Mouse (Mus musculus): ENCODE data around the gene Pip5k1b. TPM values are rescaled to one million over a fixed set of nuclear protein-coding genes. Genes with fewer than 3 reads are reported as not detected.

Pip5k1b gene
- polyA plus RNA-seq, 2 experiments, result 0.83 to 1.4 TPM

DNA sequence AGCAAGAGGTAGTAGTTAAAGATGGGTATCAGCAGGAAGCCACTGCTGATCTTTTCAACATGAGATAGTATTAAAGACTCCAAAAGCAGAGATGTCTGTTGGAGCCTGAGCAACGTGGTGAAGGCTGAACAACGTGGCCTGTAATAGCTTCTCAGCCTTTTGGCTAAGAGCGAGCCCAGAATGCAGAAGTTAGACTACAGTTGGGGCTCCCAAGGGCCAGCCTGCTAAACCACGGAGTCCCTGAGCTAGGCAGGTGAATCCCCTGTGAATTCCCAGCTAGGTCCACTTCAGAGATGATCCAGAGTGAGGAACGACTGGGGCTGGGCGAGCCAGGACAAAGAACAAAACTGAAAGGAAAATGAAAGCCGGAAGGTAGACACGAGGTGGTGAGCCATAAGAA, 104.9 kb downstream of the Pip5k1b start:
- no peaks in the 10 kb centered on the region for H3K36me3 ChIP-seq (ENCODE audit: control insufficient read depth, insufficient read depth, low read length)
- no peak overlapping the region for H3K4me3 ChIP-seq (replicated peaks; ENCODE audit: low read length)
- no peak overlapping the region for H3K4me2 ChIP-seq (replicated peaks; ENCODE audit: low read depth, low read length, severe bottlenecking)
- 92% methylated on average over 8 of the region's 8 CpGs for WGBS
- H3K9ac ChIP-seq (ENCODE audit: low read depth, low read length, severe bottlenecking), result no peak overlapping the region
- no peak for TF ChIP-seq POLR2A (IDR thresholded peaks at IDR 0.05; ENCODE audit: borderline replicate concordance, extremely low read depth, insufficient read depth, insufficient read length)
- H3K9me3 ChIP-seq (ENCODE audit: control insufficient read depth, low read length), result no peaks in the 10 kb centered on the region
- no peak overlapping the region for H3K27ac ChIP-seq (replicated peaks; ENCODE audit: low read depth, low read length)
- H3K27me3 ChIP-seq (ENCODE audit: control insufficient read depth, insufficient read depth, low read length), result no peaks in the 10 kb centered on the region
- DNase-seq (ENCODE audit: low spot score) (no peak), ATAC-seq (ENCODE audit: low FRiP score, low read depth) (no peak)
- H3K4me1 ChIP-seq (ENCODE audit: control insufficient read depth, insufficient read depth, low read length), result 0 out of 2 replicates have a peak, but pooled peaks cover 2% of the 10 kb centered on the region

GRCm38 (mm10) chr19:24444322-24444721, 111.3 kb downstream of the Pip5k1b start:
- ATAC-seq (ENCODE audit: low FRiP score, low read depth), result no peak
- no peaks in the 10 kb centered on the region for H3K27me3 ChIP-seq (ENCODE audit: control insufficient read depth, insufficient read depth, low read length)
- no peaks in the 10 kb centered on the region for H3K36me3 ChIP-seq (ENCODE audit: control insufficient read depth, insufficient read depth, low read length)
- no peak overlapping the region for H3K4me2 ChIP-seq (replicated peaks; ENCODE audit: low read depth, low read length, severe bottlenecking)
- no peak overlapping the region for H3K9ac ChIP-seq (ENCODE audit: low read depth, low read length, severe bottlenecking)
- no peak for DNase-seq (ENCODE audit: low spot score)
- no peaks in the 10 kb centered on the region for H3K9me3 ChIP-seq (ENCODE audit: control insufficient read depth, low read length)
- no peak overlapping the region for H3K27ac ChIP-seq (replicated peaks; ENCODE audit: low read depth, low read length)
- H3K4me1 ChIP-seq (ENCODE audit: control insufficient read depth, insufficient read depth, low read length), result no peaks in the 10 kb centered on the region
- 83% methylated on average over 3 of the region's 3 CpGs for WGBS
- H3K4me3 ChIP-seq (replicated peaks; ENCODE audit: low read length), result no peak overlapping the region
- TF ChIP-seq POLR2A (IDR thresholded peaks at IDR 0.05; ENCODE audit: borderline replicate concordance, extremely low read depth, insufficient read depth, insufficient read length), result no peak

DNA sequence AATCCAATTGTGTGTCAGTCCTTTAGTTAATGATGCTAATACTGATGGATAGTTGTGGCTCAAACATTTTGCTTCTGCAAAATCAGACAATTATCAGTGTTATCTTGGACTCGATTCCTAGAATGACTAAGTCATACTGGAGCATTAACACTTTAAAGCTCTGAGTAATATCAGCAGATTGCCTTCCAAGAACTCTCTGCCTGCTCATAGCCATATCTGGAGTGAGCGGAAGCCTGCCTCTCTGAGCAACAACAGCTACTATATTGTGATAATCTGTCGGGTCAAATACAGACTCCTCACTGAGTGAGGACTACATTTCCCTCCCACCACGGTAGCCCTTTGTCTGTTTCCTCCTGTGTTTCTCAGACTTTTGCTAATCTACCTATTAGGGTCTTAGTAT, 116.0 kb downstream of the Pip5k1b start:
- no peaks in the 10 kb centered on the region for H3K36me3 ChIP-seq (ENCODE audit: control insufficient read depth, insufficient read depth, low read length)
- H3K9me3 ChIP-seq (ENCODE audit: control insufficient read depth, low read length), result no peaks in the 10 kb centered on the region
- no peak overlapping the region for H3K4me2 ChIP-seq (replicated peaks; ENCODE audit: low read depth, low read length, severe bottlenecking)
- no peaks in the 10 kb centered on the region for H3K27me3 ChIP-seq (ENCODE audit: control insufficient read depth, insufficient read depth, low read length)
- no peaks in the 10 kb centered on the region for H3K4me1 ChIP-seq (ENCODE audit: control insufficient read depth, insufficient read depth, low read length)
- no peak for DNase-seq (ENCODE audit: low spot score)
- H3K4me3 ChIP-seq (replicated peaks; ENCODE audit: low read length), result no peak overlapping the region
- H3K27ac ChIP-seq (replicated peaks; ENCODE audit: low read depth, low read length), result no peak overlapping the region
- no peak overlapping the region for H3K9ac ChIP-seq (ENCODE audit: low read depth, low read length, severe bottlenecking)
- WGBS, result 88% methylated on average over 4 of the region's 4 CpGs
- no peak for TF ChIP-seq POLR2A (IDR thresholded peaks at IDR 0.05; ENCODE audit: borderline replicate concordance, extremely low read depth, insufficient read depth, insufficient read length)
- no peak for ATAC-seq (ENCODE audit: low FRiP score, low read depth)

- Histone ChIP-seq H3K27ac (replicated peaks; ENCODE audit: low read depth, low read length) (no peak overlapping the region), H3K4me1 (ENCODE audit: control insufficient read depth, insufficient read depth, low read length) (no peaks in the 10 kb centered on the region), H3K4me3 (replicated peaks; ENCODE audit: low read length) (no peak overlapping the region), H3K9me3 (ENCODE audit: control insufficient read depth, low read length) (no peaks in the 10 kb centered on the region), H3K9ac (ENCODE audit: low read depth, low read length, severe bottlenecking) (no peak overlapping the region), H3K4me2 (replicated peaks; ENCODE audit: low read depth, low read length, severe bottlenecking) (no peak overlapping the region), H3K27me3 (ENCODE audit: control insufficient read depth, insufficient read depth, low read length) (no peaks in the 10 kb centered on the region), H3K36me3 (ENCODE audit: control insufficient read depth, insufficient read depth, low read length) (no peaks in the 10 kb centered on the region)
- DNase-seq (ENCODE audit: low spot score), result no peak
- ATAC-seq (ENCODE audit: low FRiP score, low read depth), result no peak
- 81% methylated on average over 6 of the region's 6 CpGs for WGBS
- TF ChIP-seq POLR2A (IDR thresholded peaks at IDR 0.05; ENCODE audit: borderline replicate concordance, extremely low read depth, insufficient read depth, insufficient read length), result no peak
These were observed 121.4 kb downstream of the Pip5k1b start for GRCm38 (mm10) chr19:24434291-24434690.

- 75% methylated on average over 5 of the region's 5 CpGs for WGBS
- no peak for ATAC-seq (ENCODE audit: low FRiP score, low read depth)
- no peaks in the 10 kb centered on the region for H3K4me1 ChIP-seq (ENCODE audit: control insufficient read depth, insufficient read depth, low read length)
These were observed 123.2 kb downstream of the Pip5k1b start for GRCm38 (mm10) chr19:24432447-24432846.

DNA sequence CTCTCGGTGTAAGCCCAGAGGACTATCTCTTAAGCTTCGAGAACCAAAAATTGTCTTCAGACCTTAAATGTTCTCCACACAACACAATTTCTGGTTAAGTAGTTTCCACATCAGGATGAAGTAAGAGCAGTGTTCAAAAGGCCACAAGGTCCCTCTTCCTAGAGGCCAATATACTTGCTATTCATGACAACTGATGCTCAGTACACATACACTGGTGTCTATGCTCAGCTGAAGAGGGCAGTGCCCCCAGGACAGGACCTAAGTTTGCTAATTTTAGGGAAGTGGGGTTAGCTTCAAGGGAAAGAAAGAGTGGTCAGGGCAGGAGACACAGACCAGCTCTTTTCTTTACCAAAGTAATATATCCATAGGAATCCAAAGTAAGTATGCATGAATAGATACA, 124.3 kb downstream of the Pip5k1b start:
- no peaks in the 10 kb centered on the region for H3K4me1 ChIP-seq (ENCODE audit: control insufficient read depth, insufficient read depth, low read length)
- ATAC-seq (ENCODE audit: low FRiP score, low read depth) (no peak), DNase-seq (ENCODE audit: low spot score) (no peak)
- no peak overlapping the region for H3K9ac ChIP-seq (ENCODE audit: low read depth, low read length, severe bottlenecking)
- WGBS, result 86% methylated on average over 2 of the region's 2 CpGs
- H3K9me3 ChIP-seq (ENCODE audit: control insufficient read depth, low read length), result no peaks in the 10 kb centered on the region
- no peaks in the 10 kb centered on the region for H3K36me3 ChIP-seq (ENCODE audit: control insufficient read depth, insufficient read depth, low read length)
- H3K4me2 ChIP-seq (replicated peaks; ENCODE audit: low read depth, low read length, severe bottlenecking), result no peak overlapping the region
- TF ChIP-seq POLR2A (IDR thresholded peaks at IDR 0.05; ENCODE audit: borderline replicate concordance, extremely low read depth, insufficient read depth, insufficient read length), result no peak
- no peak overlapping the region for H3K27ac ChIP-seq (replicated peaks; ENCODE audit: low read depth, low read length)
- H3K4me3 ChIP-seq (replicated peaks; ENCODE audit: low read length), result no peak overlapping the region
- H3K27me3 ChIP-seq (ENCODE audit: control insufficient read depth, insufficient read depth, low read length), result no peaks in the 10 kb centered on the region

More at GRCm38 (mm10) chr19:24432447-24432846, 123.2 kb downstream of the Pip5k1b start:
- no peak for DNase-seq (ENCODE audit: low spot score)
- Histone ChIP-seq H3K4me2 (replicated peaks; ENCODE audit: low read depth, low read length, severe bottlenecking) (no peak overlapping the region), H3K27ac (replicated peaks; ENCODE audit: low read depth, low read length) (no peak overlapping the region), H3K4me3 (replicated peaks; ENCODE audit: low read length) (no peak overlapping the region), H3K27me3 (ENCODE audit: control insufficient read depth, insufficient read depth, low read length) (no peaks in the 10 kb centered on the region), H3K36me3 (ENCODE audit: control insufficient read depth, insufficient read depth, low read length) (no peaks in the 10 kb centered on the region), H3K9me3 (ENCODE audit: control insufficient read depth, low read length) (no peaks in the 10 kb centered on the region), H3K9ac (ENCODE audit: low read depth, low read length, severe bottlenecking) (no peak overlapping the region)
- TF ChIP-seq POLR2A (IDR thresholded peaks at IDR 0.05; ENCODE audit: borderline replicate concordance, extremely low read depth, insufficient read depth, insufficient read length), result no peak

Data from limb, embryonic 14.5 days (tissue).